Mouse (Mus musculus) midbrain, embryonic 13.5 days (tissue): ENCODE measurements around the gene Mettl16. TPM values are rescaled to one million over a fixed set of nuclear protein-coding genes. Genes with fewer than 3 reads are reported as not detected.

Source experiments
- ATAC-seq: fragments of 200-750 bp; cut with Nextera tagmentation; 2 replicates; pipeline ENCODE4 v1.8.0; 2017; ENCODE audit warnings: mild to moderate bottlenecking, moderate TSS enrichment, moderate library complexity
- H3K27ac ChIP-seq: fragments of 300-500 bp; sonication (generic); 2 replicates; pipeline ENCODE4 v1.5.1; 2015; ENCODE audit warnings: inconsistent platforms, mild to moderate bottlenecking, moderate library complexity
- H3K27me3 ChIP-seq: fragments of 300-500 bp; sonication (generic); 2 replicates; pipeline ENCODE4 v1.6.1; 2015; ENCODE audit warnings: mild to moderate bottlenecking, inconsistent platforms
- H3K36me3 ChIP-seq: fragments of 300-500 bp; sonication (generic); 2 replicates; pipeline ENCODE4 v1.6.1; 2015; ENCODE audit warnings: mild to moderate bottlenecking, inconsistent platforms
- H3K4me1 ChIP-seq: fragments of 300-500 bp; sonication (generic); replicated peaks from 2 replicates; pipeline ENCODE4 v1.6.1; 2015; ENCODE audit warnings: inconsistent platforms
- H3K4me2 ChIP-seq: fragments of 300-500 bp; sonication (generic); replicated peaks from 2 replicates; pipeline ENCODE4 v1.6.1; 2015; ENCODE audit warnings: moderate library complexity, mild to moderate bottlenecking, inconsistent platforms
- H3K4me3 ChIP-seq: fragments of 300-500 bp; sonication (generic); replicated peaks from 2 replicates; pipeline ENCODE4 v1.5.1; 2015; ENCODE audit warnings: mild to moderate bottlenecking, inconsistent platforms
- H3K9ac ChIP-seq: fragments of 300-500 bp; sonication (generic); replicated peaks from 2 replicates; pipeline ENCODE4 v1.6.1; 2015; ENCODE audit warnings: mild to moderate bottlenecking, inconsistent platforms
- H3K9me3 ChIP-seq: fragments of 300-500 bp; sonication (generic); 2 replicates; pipeline ENCODE4 v1.6.1; 2016; ENCODE audit warnings: mild to moderate bottlenecking, inconsistent platforms
- WGBS: fragments of 180-500 bp; shearing (Covaris S2); methylation state at CpG from one replicate; pipeline ENCODE4 v1.1.7; 2015; 5-methylcytosine and 5-hydroxymethylcytosine counted together
- microRNA-seq: library from miRNA; unstranded; fragments of <30 nt; microRNA quantifications from one replicate; pipeline ENCODE4, GENCODE M21; 2016
- polyA plus RNA-seq: library from polyadenylated mRNA; unstranded; fragments of >200 nt; fragmentation: Nextera tagmentation; extraction: Ambion mirVana; gene quantifications from 2 replicates; pipeline ENCODE4 v1.2.1, GENCODE M21; 2015

Gene Mettl16
- polyA plus RNA-seq, 1 experiment from 2014 or later: 56.4 TPM

DNA sequence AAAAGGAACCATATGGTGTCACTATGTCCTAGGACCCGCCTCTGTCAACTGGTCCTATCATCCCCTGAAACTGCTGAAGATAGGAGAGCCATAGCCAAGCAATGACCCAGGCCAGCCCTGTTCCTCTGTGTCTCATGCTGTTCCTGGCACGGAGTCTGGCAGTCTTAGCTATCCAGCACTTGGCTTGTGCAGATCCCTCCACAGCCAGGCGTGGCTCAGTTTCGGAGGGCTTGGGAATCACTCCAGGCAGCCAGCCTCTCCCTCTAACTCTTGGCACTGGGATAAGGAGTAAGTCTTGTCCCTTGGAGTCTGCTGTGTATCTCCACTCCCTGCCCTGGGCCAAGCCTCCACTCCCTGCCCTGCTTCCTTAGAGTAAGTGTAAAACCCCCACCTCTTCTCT, 96.0 kb downstream of the Mettl16 start:
- Histone ChIP-seq H3K4me2 (no peak overlapping the region), H3K4me3 (no peak overlapping the region), H3K27ac (no peak overlapping the region), H3K9ac (no peak overlapping the region), H3K9me3 (no peaks in the 10 kb centered on the region), H3K36me3 (peaks cover 65% of the 10 kb centered on the region), H3K4me1 (peaks cover 28% of the 10 kb centered on the region), H3K27me3 (no peaks in the 10 kb centered on the region)
- WGBS: 90% methylated on average over 4 of the region's 4 CpGs
- ATAC-seq: no peak

DNA sequence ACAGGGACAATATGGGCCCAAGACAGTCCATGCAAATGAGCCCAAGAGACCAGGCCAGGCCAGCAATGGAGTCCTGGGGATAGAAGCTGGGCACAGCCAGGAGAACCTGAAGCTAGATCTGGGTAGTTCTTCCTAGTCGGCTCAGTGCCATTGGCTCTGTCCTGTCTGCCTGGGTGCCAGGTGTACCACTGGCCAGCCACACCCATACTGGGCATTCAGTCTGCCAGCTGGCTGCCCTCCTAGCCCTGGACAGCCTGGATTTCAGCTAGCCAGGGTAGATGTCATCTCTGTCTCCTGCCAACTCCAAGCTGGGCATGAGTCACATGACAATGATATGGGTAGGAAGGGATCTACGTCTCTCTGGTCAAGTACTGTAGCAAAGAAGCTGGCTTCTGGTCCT, 96.6 kb downstream of the Mettl16 start:
- H3K27ac ChIP-seq: no peak overlapping the region

DNA sequence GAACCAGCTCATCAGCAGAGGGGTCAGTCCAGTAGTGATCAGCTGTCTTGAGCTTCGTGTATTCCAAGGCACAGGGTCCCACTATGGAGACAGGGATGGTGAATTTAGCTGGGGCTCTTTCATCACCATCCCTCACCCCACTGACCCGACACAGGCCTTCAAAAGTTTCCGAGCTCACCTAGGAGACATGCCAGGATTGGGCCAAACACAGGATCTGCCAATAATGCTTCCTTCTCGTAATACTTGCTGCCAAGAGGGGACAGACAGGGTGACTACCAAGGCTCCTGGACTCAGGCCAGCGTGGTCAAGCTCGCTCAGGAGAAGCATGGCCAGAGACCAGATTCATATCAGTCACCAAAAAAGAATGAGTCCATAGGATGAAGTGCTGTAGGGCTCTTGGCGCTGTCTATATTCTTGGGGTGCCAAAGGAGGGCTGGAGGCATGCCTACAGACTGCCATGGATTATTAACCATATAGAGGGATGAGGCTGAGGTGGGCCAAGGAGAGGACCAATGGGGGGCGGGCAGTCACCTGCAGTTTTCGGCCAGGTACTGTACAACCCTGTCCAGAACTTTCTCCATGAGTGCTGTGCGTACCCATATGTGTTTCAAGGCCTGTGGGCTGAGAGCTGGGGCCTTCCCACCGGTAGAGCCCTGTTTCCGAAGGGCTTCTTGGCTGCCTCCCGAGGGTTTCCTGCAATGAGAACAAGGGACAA, 97.6 kb downstream of the Mettl16 start:
- peaks cover 49% of the 10 kb centered on the region for H3K36me3 ChIP-seq
- no peak overlapping the region for H3K9ac ChIP-seq
- H3K4me1 ChIP-seq: peaks cover 34% of the 10 kb centered on the region
- no peaks in the 10 kb centered on the region for H3K9me3 ChIP-seq
- WGBS: 93% methylated on average over 13 of the region's 13 CpGs
- H3K27ac ChIP-seq: peak overlapping the region; percentile 84; the same call in 1 of the 2 replicates
- no peak overlapping the region for H3K4me2 ChIP-seq
- no peaks in the 10 kb centered on the region for H3K27me3 ChIP-seq
- no peak overlapping the region for H3K4me3 ChIP-seq
- no peak for ATAC-seq

More for the DNA sequence above, 96.6 kb downstream of the Mettl16 start:
- no peaks in the 10 kb centered on the region for H3K27me3 ChIP-seq
- peaks cover 59% of the 10 kb centered on the region for H3K36me3 ChIP-seq
- H3K9ac ChIP-seq: no peak overlapping the region
- no peak for ATAC-seq
- no peaks in the 10 kb centered on the region for H3K9me3 ChIP-seq
- H3K4me3 ChIP-seq: no peak overlapping the region
- WGBS: 83% methylated on average over 2 of the region's 2 CpGs
- H3K4me2 ChIP-seq: no peak overlapping the region
- H3K4me1 ChIP-seq: peaks cover 33% of the 10 kb centered on the region

DNA sequence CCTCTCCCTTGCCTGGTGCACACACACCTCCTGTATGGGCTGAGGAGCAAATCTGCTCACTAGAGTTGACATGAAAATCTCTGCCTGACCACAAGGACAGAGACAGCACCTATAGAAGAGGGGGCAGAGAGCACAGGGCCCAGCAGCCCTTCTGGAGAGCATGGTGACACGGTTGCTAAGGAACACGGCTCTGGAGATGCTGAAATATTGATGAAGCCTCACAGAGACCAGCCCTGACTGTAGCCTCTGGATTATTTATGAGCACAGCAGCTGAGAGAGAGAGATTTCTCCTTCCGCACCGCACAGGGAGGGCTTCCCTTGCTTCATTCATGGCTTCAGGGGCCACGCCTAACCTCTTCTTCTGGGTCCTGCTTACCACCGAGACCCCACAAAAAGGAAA, 99.0 kb downstream of the Mettl16 start:
- Histone ChIP-seq H3K27ac (peak overlapping the region; percentile 84), H3K9ac (0 out of 2 replicates have a peak overlapping the region, but pooled peaks have one; percentile 8), H3K4me2 (peak overlapping the region; percentile 30), H3K9me3 (no peaks in the 10 kb centered on the region), H3K36me3 (peaks cover 38% of the 10 kb centered on the region), H3K4me3 (no peak overlapping the region), H3K27me3 (no peaks in the 10 kb centered on the region), H3K4me1 (peaks cover 40% of the 10 kb centered on the region)
- 71% methylated on average over 6 of the region's 6 CpGs for WGBS
- peak; percentile 75 for ATAC-seq

DNA sequence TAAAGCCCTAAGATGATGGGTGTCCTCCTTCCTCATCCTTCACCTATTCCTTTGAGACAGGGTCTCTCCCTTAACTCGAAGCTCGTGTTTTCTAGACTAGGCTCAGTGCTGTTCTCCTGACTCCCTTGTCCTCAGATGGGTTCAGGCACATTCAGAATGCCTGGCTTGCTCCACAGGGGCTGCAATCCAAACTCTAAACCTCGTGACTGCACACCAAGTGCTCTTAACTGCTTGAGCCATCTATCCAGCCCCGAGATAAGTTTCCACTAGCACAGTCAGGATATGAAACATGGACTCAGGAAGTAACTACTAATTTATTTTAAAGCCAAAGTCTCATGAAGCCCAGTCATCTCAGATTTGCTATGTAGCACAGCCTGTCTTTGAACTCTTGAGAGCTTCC, 99.9 kb downstream of the Mettl16 start:
- Histone ChIP-seq H3K27ac (peak overlapping the region; percentile 84), H3K9ac (no peak overlapping the region), H3K4me2 (peak overlapping the region; percentile 30), H3K4me1 (peaks cover 45% of the 10 kb centered on the region), H3K27me3 (no peaks in the 10 kb centered on the region), H3K4me3 (no peak overlapping the region), H3K9me3 (no peaks in the 10 kb centered on the region), H3K36me3 (peaks cover 28% of the 10 kb centered on the region)
- 82% methylated on average over 4 of the region's 4 CpGs for WGBS
- no peak for ATAC-seq

DNA sequence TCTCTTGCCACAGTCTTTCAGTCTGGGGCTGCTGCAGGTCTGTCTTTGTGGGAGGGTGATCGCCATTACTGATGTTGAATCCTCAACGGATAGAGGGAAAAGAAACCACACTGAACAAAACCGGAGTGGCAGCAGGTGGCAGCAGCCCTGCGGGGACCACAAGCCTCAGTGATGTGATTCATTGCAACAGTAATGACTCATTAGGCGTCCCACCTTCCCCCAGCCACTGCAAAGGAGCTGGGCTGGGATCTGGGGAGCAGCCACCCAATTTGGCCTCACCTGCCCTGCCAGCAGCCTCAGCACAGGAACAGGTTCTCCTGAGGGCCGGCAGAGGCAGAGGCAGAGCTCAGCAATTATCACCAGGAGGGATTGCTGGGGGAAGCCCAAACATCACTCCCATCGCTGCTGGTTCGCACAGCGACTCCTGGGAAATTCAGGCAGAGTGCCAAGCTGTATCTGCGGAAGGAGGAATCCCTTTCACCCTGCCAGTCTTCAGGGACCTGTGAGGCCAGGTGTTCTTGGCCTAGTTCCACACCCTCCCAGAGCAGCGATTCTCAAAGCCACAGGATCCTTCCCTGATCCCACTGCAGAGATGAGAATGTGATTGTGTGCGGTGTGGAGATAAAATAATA, 100.5 kb downstream of the Mettl16 start:
- Histone ChIP-seq H3K27ac (peak overlapping the region; percentile 84), H3K4me1 (peaks cover 48% of the 10 kb centered on the region), H3K9ac (0 out of 2 replicates have a peak overlapping the region, but pooled peaks have one; percentile 1), H3K4me3 (no peak overlapping the region), H3K4me2 (peak overlapping the region; percentile 30; the same call in 1 of the 2 replicates), H3K9me3 (no peaks in the 10 kb centered on the region), H3K27me3 (no peaks in the 10 kb centered on the region), H3K36me3 (peaks cover 27% of the 10 kb centered on the region)
- ATAC-seq: no peak
- WGBS: 30% methylated on average over 12 of the region's 12 CpGs

DNA sequence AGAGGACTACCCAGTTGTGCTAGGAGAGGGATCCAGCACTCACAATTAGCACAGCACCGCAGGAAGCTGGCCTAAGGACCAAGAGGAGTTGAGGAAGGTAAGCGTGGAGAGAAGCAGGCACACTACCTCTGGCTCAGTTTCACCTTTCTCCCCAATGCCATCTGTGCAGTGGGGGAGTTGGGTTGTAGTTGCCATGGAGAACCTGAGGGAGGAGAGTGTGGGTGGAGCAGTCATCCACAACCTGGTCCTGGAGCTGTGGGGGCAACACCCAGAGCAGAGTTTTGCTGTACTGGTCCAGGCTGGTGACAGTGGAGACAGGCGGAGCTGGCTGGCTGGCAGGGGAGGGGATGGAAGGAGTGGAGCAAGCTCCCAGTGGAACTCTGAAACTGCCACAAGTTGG, 104.0 kb downstream of the Mettl16 start:
- Histone ChIP-seq H3K9ac (no peak overlapping the region), H3K27ac (no peak overlapping the region), H3K9me3 (no peaks in the 10 kb centered on the region), H3K36me3 (no peaks in the 10 kb centered on the region), H3K4me3 (no peak overlapping the region), H3K4me2 (no peak overlapping the region), H3K27me3 (no peaks in the 10 kb centered on the region), H3K4me1 (peaks cover 58% of the 10 kb centered on the region)
- no peak for ATAC-seq
- 66% methylated on average over 3 of the region's 3 CpGs for WGBS

DNA sequence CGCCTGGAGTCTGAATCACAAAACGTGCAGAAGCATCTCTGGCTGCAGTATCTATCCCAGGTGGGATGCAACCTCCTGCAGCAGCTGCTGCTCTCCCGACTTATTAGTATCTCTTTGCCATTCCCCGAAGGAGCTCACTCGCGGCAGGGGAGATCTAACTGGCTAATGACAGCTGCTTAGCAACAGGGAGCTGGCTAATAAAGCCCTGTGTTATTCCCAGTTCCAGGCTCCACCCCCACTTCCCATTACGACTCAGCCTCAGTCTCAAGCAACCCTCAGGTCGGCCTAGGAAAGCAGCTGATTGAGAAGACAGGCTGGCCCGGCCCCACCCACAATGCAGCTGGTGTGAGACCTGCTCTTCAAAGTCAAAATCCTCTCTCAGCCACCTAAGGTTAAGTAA, 106.2 kb downstream of the Mettl16 start:
- Histone ChIP-seq H3K4me2 (peak overlapping the region; percentile 49), H3K9ac (peak overlapping the region; percentile 46; the same call in 1 of the 2 replicates), H3K36me3 (no peaks in the 10 kb centered on the region), H3K9me3 (no peaks in the 10 kb centered on the region), H3K4me3 (0 out of 2 replicates have a peak overlapping the region, but pooled peaks have one; percentile 5), H3K27ac (peak overlapping the region; percentile 87), H3K27me3 (no peaks in the 10 kb centered on the region), H3K4me1 (peaks cover 42% of the 10 kb centered on the region)
- WGBS: under 1% methylated on average over 9 of the region's 9 CpGs
- peak; percentile 95 for ATAC-seq

Small RNA genes within 50 kb of the gene (microRNA-seq; reads per million reads assigned to microRNA genes)
- gene Mir6926: 0.62 reads per million

Other genes starting within 250 kb of the Mettl16 start
- 7.3 and 10.4 TPM in 2 replicates for gene Rap1gap2, start 159.9 kb upstream of the Mettl16 start, polyA plus RNA-seq
- gene Ccdc92b, start 151.2 kb upstream of the Mettl16 start, polyA plus RNA-seq: 1.7 and 1.8 TPM in 2 replicates
- 12.7 and 14.2 TPM in 2 replicates for gene Cluh, start 121.3 kb upstream of the Mettl16 start, polyA plus RNA-seq
- gene Pafah1b1, start 46.2 kb upstream of the Mettl16 start, polyA plus RNA-seq: 59.6 and 66.9 TPM in 2 replicates
- gene Mnt, start 60.1 kb downstream of the Mettl16 start, polyA plus RNA-seq: 8.4 and 9.1 TPM in 2 replicates
- gene Sgsm2, start 126.2 kb downstream of the Mettl16 start, polyA plus RNA-seq: 18.8 and 20.8 TPM in 2 replicates
- gene Tsr1, start 127.2 kb downstream of the Mettl16 start, polyA plus RNA-seq: 28.1 and 32.1 TPM in 2 replicates
- gene Smg6, start 155.0 kb downstream of the Mettl16 start, polyA plus RNA-seq: 20.2 and 21.0 TPM in 2 replicates
- gene Srr, start 155.1 kb downstream of the Mettl16 start, polyA plus RNA-seq: 31.5 and 32.9 TPM in 2 replicates